Mouse (Mus musculus) left cerebral cortex, postnatal 4 days (tissue): Measurements from ENCODE around the gene Krt33b. TPM values are rescaled to one million over a fixed set of nuclear protein-coding genes. Genes with fewer than 3 reads are reported as not detected.

ENCODE experiments used
- DNase-seq: peaks from one replicate; pipeline ENCODE4 v3.0.0-alpha.2; 2022
- intact Hi-C: fragments of 180-260 bp; cut with DNase I; formaldehyde crosslinking; loops from one replicate; pipeline ENCODE4 v1.15.1; 2025
- total RNA-seq, 2 experiments: library from RNA; stranded (reverse); gene quantifications; 2 replicates each; pipeline ENCODE4 v1.2.3; 2021

Gene Krt33b
- not detected for total RNA-seq

DNA sequence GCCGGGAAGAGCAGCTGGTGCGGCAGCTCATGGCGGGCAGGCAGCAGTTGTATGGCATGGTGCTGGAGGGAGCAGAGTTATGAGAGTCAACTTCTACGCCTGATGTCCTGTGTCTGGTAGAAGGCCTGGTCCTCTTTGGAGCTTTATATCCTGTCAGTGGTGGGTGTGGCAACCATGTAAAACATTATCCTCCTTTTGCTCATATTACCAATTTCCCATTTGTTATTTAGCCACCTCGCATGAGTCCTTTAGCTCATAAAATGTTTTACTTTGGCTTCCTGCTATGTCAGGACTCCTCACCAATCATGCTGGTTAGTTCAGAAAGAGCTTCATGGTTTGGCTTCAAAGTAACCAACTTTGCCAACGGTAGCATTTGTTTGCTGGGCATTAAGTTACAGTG, at the start of gene Krt33b:
Gene Krt33b, minus strand, starts transcription at position 101 of the 400 bp plus-strand sequence.
- DNase-seq, result no peak
- intact Hi-C loops, result no loop called here

DNA sequence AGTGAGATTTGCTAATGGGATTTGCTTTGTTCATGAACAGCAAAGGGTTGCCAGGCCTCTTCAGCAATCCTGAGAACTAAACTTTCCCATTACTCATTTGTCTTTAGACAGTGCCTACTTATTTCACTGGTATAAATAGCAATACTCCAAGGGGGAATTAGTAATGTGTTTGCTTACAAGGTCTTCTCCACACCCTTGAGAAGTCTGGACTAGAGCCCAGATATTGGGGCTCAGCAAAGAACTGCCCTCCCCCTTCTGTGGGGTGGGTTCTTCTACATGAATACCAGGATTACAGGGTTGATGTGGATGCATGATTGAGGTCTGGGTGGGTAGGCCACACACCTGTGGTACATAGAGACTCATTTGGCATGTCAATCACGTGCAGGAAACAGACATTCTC, 44.2 kb upstream of the Krt33b start:
- no peak for DNase-seq
- intact Hi-C loops, result no loop called here

DNA sequence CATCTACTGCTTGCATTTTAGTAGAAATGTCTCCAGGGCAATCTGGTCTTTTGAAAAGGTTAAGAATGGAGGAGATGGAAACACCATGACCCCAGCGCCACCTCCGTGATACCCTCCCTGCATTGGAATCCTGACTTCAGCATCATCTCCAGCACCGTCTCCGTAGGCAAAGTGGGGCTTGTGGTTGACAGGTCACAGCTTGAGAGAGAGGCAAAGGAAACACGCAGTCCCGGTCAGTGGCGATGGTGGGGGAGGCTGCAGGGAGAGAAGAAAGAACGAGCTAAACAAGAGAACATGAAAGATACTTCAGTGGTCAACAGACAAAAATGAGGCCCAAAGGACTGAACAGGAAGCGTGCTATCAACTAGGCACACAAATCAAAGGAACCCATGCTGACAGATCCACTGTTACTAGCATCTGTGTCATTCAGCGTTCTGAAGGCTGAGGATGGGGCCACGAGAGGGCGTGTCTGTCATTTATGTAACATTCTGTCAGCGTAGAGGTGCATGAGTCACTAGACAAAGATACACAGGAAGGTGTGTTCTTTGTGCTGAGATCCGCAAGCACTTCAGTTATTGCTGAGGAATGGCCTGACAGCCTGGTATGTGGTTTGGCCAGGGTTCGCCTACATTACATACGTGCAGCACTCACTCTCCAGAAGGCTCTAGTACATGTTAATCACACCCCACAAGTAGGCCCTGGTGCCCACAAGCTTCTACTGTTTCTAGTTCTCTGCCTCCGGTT, 37.8 kb upstream of the Krt33b start:
- DNase-seq, result no peak
- intact Hi-C loops, result no loop called here

DNA sequence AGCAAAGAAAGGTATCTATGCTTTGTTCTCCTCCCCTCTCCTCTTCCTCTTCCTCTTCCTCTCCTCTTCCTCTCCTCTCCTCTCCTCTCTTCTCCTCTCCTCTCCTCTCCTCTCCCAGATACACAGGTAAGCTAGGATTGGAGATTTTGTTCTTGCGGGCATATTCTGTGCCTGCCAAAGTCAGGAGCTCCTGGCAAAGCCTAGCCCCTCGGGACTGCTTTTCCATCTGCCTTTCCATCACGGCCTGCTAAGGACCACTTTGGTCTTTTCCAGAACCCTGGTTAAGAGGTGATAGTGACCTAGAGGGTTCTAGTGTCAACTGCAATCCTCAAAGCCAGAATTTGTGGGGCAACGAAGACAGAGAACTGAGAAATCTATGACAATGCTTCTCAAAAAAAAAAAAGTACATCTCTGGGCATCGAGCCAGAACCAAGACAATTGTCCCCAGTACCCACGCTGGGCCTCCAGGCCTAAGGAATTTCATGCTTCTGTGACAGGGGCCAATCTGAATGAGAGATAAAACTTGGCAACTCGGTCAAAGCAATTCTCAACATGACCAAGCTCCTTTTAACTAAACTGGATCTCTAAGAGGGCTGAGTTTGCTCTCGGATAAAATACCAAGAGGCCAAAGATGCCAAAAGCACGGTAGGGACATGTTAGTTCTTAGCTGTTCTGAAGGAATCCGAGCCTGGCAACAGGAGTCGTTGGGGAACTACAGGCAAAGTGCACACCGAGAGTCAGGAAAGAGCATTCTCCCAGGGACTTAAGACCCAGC, 36.8 kb upstream of the Krt33b start:
- DNase-seq, result peak; percentile 55
- intact Hi-C loops, result no loop called here

DNA sequence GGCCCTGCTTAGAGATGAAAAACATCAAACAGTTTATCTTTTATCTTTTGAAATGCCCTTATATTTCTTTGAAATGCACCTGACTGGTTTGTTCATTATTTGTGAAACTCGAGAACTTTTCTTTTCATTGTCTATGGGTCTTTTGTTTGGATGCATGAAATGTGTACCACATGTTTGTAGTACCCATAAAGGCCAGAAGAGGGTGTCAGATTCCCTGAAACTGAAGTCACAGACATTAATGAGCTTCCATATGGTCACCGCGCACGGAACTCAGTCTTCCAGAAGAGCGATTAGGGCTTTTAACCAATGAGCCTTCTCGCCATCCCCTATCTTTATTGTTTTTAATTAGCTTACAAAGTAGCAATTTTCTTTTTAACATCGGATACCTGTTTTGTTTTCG, 29.2 kb upstream of the Krt33b start:
- intact Hi-C loops, result no loop called here
- no peak for DNase-seq

DNA sequence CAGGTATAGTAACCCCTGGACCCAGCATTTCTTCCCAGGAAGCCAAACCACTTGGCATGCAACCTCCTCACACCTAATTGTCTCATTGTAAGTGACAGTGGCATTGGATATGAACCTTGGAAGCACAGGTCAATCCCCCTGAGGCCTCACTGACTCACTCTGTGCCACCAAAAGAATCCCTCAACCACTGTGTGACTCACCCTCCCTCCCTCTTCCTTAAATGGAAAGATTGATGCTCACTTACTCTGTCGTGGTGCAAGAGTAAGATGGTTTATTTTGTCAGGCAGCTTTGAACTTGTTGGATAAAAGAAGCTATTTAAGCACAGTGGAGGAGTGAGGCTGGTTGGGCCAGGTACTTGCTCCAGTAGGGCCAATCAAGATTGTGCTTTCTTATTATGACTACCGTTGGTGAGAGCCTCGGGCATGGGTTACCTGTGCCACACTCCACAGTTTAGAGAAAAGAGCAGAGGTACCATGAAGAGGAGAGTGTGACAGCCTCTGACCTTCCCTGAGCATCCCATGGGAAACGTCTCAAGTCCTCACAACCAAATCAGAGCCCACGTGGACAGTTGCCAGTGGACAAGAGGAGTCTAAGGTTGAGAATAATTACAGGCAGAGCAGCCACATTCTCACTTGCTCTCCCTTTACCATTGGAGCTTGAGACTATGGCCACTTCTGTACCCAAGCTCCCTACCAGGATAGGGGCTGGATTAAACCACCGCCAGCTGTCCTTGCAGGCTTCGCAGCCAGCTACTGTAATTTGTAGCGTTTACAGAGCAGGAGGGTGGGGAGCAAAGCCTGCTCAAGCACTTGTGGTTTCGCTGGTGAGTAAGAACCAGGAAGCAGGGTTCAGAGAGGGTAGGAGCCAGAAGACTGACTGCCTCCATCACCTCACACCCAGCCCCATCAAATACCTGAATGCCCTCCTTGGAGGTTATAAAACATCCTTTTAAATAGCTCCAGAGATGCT, 26.3 kb upstream of the Krt33b start:
- intact Hi-C loops, result no loop called here
- DNase-seq, result no peak

DNA sequence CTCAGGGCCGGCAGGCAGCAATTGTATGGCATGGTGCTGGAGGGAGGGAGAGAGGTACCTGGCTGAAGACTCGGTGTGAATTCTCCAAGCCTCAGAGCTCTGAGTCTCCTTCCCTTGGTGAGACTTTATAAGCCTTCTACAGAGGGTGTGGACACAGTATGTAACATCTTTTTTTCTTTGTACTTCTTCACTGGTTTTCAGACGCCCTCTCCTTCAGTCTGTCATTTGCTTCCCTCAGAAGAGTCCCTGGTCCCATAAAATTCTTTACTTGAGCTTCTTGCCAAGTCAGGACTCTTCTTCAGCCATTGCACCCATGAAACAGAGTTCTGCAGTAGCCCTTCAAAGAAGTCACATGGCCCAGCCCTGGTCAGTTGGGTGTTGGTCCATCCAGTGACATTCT, 20.8 kb upstream of the Krt33b start, which contains the start of gene Krt31:
Gene Krt31, minus strand, starts transcription at position 101 of the 400 bp plus-strand sequence.
- intact Hi-C loops, result no loop called here
- no peak for DNase-seq

DNA sequence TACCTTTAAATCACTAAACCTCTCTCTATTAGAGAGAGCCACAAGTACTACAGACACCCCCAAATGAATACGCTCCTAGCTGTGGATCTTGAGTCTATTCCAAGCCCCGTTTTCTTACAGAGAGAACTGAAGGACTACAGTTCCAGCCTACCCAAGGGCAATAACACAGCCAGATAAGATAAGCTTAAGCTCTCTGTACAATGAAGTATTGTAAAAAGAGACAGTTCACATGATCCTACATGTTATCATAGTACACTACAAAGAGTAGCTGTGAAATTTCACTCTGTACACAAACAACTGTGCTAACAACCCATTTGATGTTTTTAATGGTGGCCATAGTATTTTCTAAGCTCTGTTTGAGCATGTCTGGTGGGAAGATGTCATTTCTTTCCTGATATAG, 17.5 kb upstream of the Krt33b start:
- intact Hi-C loops, result no loop called here
- DNase-seq, result no peak

DNA sequence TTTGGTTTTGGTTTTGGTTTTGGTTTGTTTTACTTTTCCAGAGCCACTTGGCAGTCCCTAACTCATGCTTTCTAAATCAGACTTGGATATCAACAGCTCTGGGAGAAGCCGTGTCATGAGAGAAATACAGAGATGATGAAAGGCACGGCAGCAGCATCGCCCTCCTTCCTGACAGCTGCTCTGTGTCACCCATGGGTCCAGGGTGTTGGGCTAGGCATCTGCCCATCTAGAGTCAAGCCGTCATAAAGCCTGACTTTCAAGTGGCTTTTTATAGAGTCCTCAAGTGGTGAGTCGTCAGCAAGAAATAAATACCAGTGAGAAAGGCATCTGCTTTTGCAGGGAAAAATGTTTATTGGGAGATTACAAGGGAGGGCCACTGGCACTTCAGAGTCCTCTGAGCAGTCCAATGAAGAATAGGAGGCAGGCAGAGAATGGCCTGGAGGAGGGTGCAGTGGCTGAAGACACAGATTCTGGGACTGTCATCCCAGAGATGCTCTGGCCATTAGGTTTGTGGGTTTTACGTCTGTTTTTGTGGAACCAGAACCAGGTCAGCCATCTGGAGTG, 16.7 kb upstream of the Krt33b start:
- intact Hi-C loops, result no loop called here
- no peak for DNase-seq

DNA sequence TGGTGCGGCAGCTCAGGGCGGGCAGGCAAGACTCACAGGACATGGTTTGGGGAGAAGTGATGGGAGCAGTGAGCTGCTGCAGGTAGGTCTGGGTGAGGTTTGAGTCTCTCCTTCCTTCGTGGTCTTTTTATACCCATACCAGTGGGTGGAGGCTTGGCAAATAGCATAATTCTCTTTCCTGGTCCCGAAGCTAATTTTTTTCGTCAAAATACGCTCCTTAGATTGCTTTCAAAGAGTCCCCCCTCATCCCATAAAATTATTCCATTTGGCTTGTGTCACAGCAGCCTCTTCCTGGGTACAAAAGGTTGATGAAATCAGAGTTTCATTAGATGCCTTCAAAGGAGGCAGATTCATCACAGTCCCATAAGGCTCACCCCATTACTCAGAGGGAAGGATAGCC, 11.8 kb upstream of the Krt33b start, which contains the start of gene Krt34:
Gene Krt34, minus strand, starts transcription at position 101 of the 400 bp plus-strand sequence.
- intact Hi-C loops, result no loop called here
- no peak for DNase-seq

DNA sequence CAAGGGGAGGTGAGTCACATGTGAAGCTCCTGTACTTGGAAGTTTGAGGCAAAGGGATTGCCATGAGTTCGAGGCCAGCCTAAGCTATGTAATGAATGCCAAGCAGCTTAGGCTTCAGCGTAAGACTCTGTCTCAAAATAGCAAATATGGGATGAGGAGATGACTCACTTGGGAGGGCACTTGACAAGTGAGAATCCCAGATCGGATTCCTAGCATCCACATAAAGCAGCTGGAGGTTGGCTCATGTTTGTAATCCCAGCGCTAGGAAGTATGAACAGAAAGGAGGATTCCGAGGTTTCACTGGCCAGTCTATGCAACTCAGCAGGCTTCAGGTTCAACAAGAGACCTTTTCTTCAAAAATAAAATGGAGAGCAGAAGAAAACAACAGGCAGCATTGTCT, 8.2 kb downstream of the Krt33b start:
- intact Hi-C loops, result no loop called here
- no peak for DNase-seq

DNA sequence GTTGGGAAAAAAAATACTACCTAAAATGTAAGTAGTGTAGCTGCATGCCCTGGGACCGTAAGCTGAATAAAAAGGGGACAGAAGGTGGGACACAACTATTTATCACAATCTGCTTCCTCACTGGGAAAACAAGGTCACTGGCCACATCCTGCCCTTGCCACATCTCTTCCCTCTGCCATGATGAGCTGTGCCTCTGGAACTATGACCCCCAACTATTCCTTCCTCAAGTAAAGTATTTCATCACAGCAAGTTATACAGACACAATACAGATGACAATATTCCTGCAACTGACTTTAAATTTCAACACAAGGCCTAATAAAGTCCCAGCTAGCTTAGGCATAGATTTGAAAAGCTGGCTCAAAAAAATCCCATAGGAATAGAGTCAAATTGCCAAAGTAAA, 10.2 kb downstream of the Krt33b start:
- no peak for DNase-seq
- intact Hi-C loops, result no loop called here

DNA sequence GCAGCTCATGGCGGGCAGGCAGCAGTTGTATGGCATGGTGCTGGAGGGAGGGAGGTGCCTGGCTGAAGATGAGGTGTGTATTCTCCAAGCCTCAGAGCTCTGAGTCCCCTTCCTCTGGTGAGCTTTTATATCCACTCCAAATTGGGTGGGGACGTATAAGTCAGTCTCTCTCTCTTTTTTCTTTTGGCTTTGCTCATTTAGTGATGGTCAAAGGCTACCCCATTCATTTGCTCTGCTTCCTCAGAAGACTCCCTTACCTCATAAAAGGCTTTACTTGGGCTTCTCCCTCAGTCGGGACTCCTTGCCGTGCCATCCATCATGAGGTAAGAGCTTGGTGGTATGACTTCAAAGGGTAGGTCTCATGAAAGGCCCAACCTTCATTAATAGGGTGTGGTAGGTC, 13.6 kb downstream of the Krt33b start, which contains the start of gene Krt33a:
Gene Krt33a, minus strand, starts transcription at position 101 of the 400 bp plus-strand sequence.
- intact Hi-C loops, result no loop called here
- DNase-seq, result no peak

DNA sequence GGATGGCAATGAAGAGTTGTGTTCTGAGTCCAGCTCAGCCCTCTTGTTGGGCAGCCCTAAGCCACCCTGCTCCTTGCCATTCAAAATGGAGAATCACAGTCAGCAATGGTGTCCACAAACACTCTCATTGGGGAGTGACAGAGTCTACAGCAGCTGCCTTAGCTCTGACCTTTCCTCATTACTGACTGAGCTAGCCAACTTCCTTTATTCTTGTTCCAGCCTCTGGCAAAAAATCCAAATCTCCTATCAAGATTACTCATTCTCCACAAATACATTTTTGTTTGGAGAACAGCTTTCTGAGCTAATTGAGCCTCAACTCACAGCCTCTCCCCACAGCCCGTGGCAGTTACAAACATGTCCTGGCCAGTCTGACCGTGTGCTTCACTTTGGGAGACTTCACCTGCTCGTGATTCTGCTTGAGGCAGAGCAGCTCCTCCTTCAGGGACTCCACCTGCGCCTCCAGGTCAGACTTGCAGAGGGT, 15.9 kb downstream of the Krt33b start:
- no peak for DNase-seq
- intact Hi-C loops, result no loop called here

DNA sequence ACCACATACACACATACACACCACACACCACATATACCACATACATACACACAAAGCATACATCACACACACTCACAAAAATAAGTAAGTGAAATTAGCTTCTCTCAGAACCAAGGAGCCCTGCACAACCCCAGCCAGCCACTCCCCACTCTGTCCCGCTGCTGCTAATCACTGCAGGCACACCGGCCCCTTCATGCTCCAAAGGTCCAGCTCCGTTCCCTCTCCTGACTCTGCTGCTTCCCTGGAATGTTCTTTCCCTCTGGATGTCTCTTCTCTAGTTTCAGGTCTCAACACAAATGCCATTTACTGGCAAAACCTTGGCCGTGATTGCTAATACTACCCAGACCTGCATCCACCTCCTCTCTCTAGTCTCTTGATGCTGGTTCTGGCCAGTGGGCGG, 19.0 kb downstream of the Krt33b start:
- DNase-seq, result no peak
- intact Hi-C loops, result no loop called here

DNA sequence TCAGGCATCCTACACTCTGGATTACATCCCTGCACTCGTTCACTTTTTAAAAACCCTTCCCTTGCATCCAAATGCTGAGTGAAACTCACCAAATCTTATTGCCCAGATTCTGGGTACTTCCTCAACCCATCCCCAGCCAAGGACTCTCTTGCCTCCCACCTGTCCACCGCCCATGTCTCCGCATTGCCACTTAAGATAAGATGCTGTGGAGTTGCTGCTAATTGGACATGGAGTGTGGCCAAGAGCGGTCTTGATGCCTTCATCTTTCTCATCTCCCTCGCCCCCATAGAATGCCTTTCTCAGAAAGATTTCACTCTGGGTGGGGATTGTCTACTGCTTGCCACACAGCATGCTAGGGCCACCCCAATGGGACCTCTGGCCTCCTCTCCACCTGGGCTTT, 21.3 kb downstream of the Krt33b start:
- no peak for DNase-seq
- intact Hi-C loops, result no loop called here

DNA sequence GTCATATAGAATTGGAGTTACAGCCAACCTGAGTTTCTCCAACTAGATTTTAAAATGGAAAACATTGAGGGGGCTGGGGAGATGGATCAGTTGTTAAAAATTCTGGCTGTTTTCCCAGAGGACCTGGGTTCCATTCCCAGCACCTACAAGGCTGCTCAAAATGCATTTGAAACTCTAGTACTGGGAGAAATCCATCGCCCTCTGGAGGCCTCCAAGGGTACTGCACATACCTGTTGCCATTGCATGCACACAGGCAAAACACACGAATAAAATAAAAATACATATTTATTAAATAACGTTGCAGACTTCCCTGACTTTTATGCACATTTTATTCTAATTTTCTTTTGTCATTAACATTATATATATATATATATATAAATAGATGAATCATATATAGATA, 23.0 kb downstream of the Krt33b start:
- no peak for DNase-seq
- intact Hi-C loops, result no loop called here

DNA sequence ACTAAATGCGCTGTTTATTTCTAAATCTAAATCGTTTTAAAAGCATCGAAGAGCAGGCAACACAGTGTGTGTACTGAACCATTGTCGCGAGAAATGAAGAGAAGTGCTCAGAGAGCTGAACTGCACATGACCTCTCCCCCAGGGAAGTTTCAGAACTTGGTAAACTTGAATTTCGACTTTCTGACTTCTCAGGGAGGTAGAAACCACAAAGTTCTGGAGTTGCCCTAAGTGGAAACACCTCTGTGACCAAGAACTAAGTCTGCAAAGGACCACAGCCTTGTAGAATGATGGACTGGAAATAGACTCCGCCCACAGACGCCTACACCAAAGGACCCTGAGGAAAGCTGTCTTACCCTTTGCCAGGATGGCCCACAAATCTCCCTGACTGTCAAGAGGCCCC, 23.8 kb downstream of the Krt33b start:
- intact Hi-C loops, result loop anchor here (2.0 kb wide), 1 partner anchor 541 kb away; no protein-coding TSS in a partner anchor
- DNase-seq, result no peak

DNA sequence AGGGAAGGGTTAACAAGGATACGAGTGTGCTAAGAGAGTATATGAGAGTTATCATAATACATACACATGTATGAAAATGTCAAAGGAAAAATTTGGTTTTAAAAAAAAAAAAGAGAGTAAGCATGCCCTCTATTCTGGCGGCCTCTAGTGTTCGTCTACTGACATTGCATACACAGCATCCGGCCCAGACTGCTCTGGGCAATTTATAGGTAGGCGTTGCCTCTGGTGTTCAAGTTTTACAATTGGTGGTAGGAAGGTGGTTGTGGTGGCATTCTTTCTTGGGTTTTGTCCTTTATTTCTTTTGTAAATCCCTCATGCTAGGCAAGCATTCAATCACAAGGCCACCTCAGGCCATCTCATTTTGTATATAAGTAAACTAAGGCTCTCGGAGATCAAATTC, 24.8 kb downstream of the Krt33b start:
- peak; percentile 40 for DNase-seq
- intact Hi-C loops, result loop anchor here (2.0 kb wide), 1 partner anchor 540 kb away; no protein-coding TSS in a partner anchor

DNA sequence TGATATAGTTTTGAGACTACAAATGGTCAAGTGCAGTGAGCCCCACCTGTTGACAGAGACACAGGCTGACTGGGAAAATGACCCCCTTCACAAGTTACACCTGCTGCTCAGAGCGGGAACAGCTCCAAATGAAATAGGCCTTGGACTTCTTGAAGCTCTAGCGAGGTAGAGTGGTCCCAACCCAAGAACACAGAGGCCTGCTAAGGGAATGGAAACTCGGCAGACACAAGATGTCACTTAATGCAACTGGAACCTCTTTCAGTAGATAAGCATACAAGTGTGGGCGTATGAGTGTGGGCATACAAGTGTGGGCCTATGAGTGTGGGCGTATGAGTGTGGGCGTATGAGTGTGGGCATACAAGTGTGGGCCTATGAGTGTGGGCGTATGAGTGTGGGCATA, 30.6 kb downstream of the Krt33b start:
- no peak for DNase-seq
- intact Hi-C loops, result no loop called here

DNA sequence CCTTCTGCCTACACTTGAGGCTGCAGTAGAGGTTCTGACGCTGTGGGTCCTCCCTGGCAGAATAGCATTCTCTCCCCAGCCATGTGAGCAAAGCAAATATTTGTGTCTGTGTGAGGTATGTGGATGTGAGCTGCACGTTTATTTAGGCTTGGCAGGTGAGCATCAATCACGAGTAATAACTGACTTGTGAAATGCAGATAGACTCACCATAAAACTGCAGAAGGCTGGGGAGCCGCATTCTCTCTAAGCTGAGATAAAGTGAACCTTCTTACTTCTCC, 35.3 kb downstream of the Krt33b start:
- intact Hi-C loops, result no loop called here
- no peak for DNase-seq
